Mouse (Mus musculus): ENCODE results near the gene Olfr251. TPM values are rescaled to one million over a fixed set of nuclear protein-coding genes. Genes with fewer than 3 reads are reported as not detected.
"Not testable (repeated sequence)": the region's sequence is repeated elsewhere in the genome, so short reads cannot be mapped to it uniquely, and the experiment has no call there.

Gene Olfr251
- total RNA-seq (2017): not detected in 2 replicates

DNA sequence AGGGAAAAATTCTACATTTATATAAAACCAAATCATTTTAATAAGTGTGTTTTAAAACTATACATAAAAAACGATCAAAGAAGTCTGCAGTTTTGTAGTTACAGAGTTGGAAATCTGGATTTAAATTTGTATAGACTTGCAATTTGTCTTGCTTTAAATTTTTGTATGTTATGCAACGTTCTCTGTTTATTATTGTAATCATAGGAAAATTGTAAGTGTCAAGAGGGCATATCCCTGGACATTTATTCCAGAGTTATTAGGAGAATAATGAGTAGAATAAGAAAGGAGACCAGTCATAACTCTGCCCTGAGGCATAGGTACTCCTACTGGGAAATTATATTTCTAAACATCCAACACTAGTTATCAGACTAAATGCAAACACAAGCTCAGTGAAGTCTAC, at the start of gene Olfr251:
Olfr251 (plus strand) TSS at position 301 of the 400 bp plus-strand sequence.
- ATAC-seq (replicated peaks; ENCODE audit: low read depth, poor library complexity, severe bottlenecking): no peak

GRCm38 (mm10) chr9:38328760-38329159, 48.1 kb upstream of the Olfr251 start, which contains the start of gene Olfr25:
Gene Olfr25, plus strand, starts transcription at chr9:38329060.
- no peak for ATAC-seq (replicated peaks; ENCODE audit: low read depth, poor library complexity, severe bottlenecking)

- no peak for ATAC-seq (replicated peaks; ENCODE audit: low read depth, poor library complexity, severe bottlenecking)
Observed at GRCm38 (mm10) chr9:38348111-38348510, 28.8 kb upstream of the Olfr251 start, which contains the start of gene Olfr898. Gene Olfr898, plus strand, starts transcription at chr9:38348411.

DNA sequence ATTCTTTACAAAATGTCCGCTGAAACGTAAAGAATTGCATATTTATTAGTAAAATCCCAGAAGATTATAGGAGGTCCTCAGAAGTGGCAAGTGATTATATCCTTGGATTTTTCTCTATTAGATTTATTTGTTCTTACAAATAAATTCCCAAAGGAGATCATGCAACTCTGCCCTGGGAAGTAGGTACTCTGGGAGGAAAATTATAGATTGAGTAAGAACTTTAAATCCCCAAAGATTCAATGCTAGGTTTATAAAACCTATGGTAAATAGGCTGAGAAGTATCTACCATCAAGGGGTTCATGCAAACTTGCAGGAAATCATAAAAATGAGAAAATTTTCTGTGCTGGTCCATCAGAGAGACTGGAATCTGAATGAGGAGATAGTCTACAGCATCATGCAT, 10.3 kb upstream of the Olfr251 start, which contains the start of gene Olfr250:
Olfr250 (plus strand) TSS at position 301 of the 400 bp plus-strand sequence.
- no peak for ATAC-seq (replicated peaks; ENCODE audit: low read depth, poor library complexity, severe bottlenecking)

GRCm38 (mm10) chr9:38401398-38401797, 24.5 kb downstream of the Olfr251 start, which contains the start of gene Olfr147:
Gene Olfr147, plus strand, starts transcription at chr9:38401698.
- no peak for ATAC-seq (replicated peaks; ENCODE audit: low read depth, poor library complexity, severe bottlenecking)

GRCm38 (mm10) chr9:38407502-38407901, 30.6 kb downstream of the Olfr251 start:
- ATAC-seq (replicated peaks; ENCODE audit: low read depth, poor library complexity, severe bottlenecking): not testable (repeated sequence)

GRCm38 (mm10) chr9:38413502-38413901, 36.6 kb downstream of the Olfr251 start:
- not testable (repeated sequence) for ATAC-seq (replicated peaks; ENCODE audit: low read depth, poor library complexity, severe bottlenecking)

DNA sequence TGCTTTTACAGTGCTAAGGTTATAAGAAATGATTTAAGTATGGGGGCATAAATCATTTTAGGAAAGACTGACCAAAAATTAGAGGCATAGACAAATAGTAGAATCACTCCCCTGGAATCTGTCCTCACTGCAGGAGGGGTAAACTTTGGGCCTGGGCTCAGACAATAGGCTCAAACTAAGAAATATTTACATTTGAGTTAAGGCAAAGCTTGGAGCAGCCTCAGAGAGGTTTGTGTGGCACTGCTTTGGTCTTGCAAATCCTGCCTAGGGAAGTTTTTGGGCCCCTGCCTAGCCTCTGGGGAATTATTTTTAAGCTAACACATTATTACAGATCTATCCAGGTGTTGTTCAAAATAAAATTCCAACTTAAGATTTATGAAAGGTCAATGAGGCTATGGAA, 46.9 kb downstream of the Olfr251 start:
- no peak for ATAC-seq (replicated peaks; ENCODE audit: low read depth, poor library complexity, severe bottlenecking)

- no peak for ATAC-seq (replicated peaks; ENCODE audit: low read depth, poor library complexity, severe bottlenecking)
Observed at GRCm38 (mm10) chr9:38427026-38427425, 50.1 kb downstream of the Olfr251 start.

GRCm38 (mm10) chr9:38429155-38429554, 52.3 kb downstream of the Olfr251 start, which contains the start of gene Olfr901:
Gene Olfr901, plus strand, starts transcription at chr9:38429455.
- no peak for ATAC-seq (replicated peaks; ENCODE audit: low read depth, poor library complexity, severe bottlenecking)

Other genes starting within 250 kb of the Olfr251 start
- not detected in 2 replicates for gene Olfr890, start 234.6 kb upstream of the Olfr251 start, total RNA-seq (2017)
- gene Olfr891, start 196.3 kb upstream of the Olfr251 start, total RNA-seq (2017): not detected in 2 replicates
- not detected in 2 replicates for gene Olfr893, start 168.7 kb upstream of the Olfr251 start, total RNA-seq (2017)
- not detected in 2 replicates for gene Olfr894, start 159.0 kb upstream of the Olfr251 start, total RNA-seq (2017)
- gene Olfr143, start 124.3 kb upstream of the Olfr251 start, total RNA-seq (2017): not detected in 2 replicates
- not detected in 2 replicates for gene Olfr895, start 109.2 kb upstream of the Olfr251 start, total RNA-seq (2017)
- gene Olfr896-ps1, start 86.0 kb upstream of the Olfr251 start, total RNA-seq (2017): not detected in 2 replicates
- gene Olfr25, start 48.0 kb upstream of the Olfr251 start, total RNA-seq (2017): not detected in 2 replicates
- not detected in 2 replicates for gene Olfr898, start 28.7 kb upstream of the Olfr251 start, total RNA-seq (2017)
- gene Olfr250, start 10.2 kb upstream of the Olfr251 start, total RNA-seq (2017): not detected in 2 replicates
- not detected in 2 replicates for gene Olfr147, start 24.6 kb downstream of the Olfr251 start, total RNA-seq (2017)
- not detected in 2 replicates for gene Olfr901, start 52.4 kb downstream of the Olfr251 start, total RNA-seq (2017)
- not detected in 2 replicates for gene Olfr902, start 70.6 kb downstream of the Olfr251 start, total RNA-seq (2017)
- gene Olfr904, start 86.1 kb downstream of the Olfr251 start, total RNA-seq (2017): not detected in 2 replicates
- not detected in 2 replicates for gene Olfr905, start 94.0 kb downstream of the Olfr251 start, total RNA-seq (2017)
- not detected in 2 replicates for gene Olfr906, start 110.0 kb downstream of the Olfr251 start, total RNA-seq (2017)
- not detected in 2 replicates for gene Olfr907, start 118.7 kb downstream of the Olfr251 start, total RNA-seq (2017)
- gene Olfr911-ps1, start 144.5 kb downstream of the Olfr251 start, total RNA-seq (2017): not detected in 2 replicates
- gene Olfr910, start 160.8 kb downstream of the Olfr251 start, total RNA-seq (2017): not detected in 2 replicates
- not detected in 2 replicates for gene Olfr912, start 203.1 kb downstream of the Olfr251 start, total RNA-seq (2017)
- not detected in 2 replicates for gene Olfr913, start 215.7 kb downstream of the Olfr251 start, total RNA-seq (2017)
- gene Olfr914, start 228.0 kb downstream of the Olfr251 start, total RNA-seq (2017): not detected in 2 replicates

Data from common myeloid progenitor, adult 5-6 weeks (primary cell).